Mouse (Mus musculus) kidney, adult 9 months (tissue): ENCODE data around the gene Stat3.
A peak's percentile ranks its signal among the peaks of the same experiment; 100 is the strongest.

Experiments
- DNase-seq: peaks from one replicate; pipeline ENCODE4 v3.0.0; 2022

Stat3 gene

GRCm38 (mm10) chr11:100850778-100851528 is 88.4 kb downstream of the Stat3 start:
- DNase-seq: peak; percentile 87

DNA sequence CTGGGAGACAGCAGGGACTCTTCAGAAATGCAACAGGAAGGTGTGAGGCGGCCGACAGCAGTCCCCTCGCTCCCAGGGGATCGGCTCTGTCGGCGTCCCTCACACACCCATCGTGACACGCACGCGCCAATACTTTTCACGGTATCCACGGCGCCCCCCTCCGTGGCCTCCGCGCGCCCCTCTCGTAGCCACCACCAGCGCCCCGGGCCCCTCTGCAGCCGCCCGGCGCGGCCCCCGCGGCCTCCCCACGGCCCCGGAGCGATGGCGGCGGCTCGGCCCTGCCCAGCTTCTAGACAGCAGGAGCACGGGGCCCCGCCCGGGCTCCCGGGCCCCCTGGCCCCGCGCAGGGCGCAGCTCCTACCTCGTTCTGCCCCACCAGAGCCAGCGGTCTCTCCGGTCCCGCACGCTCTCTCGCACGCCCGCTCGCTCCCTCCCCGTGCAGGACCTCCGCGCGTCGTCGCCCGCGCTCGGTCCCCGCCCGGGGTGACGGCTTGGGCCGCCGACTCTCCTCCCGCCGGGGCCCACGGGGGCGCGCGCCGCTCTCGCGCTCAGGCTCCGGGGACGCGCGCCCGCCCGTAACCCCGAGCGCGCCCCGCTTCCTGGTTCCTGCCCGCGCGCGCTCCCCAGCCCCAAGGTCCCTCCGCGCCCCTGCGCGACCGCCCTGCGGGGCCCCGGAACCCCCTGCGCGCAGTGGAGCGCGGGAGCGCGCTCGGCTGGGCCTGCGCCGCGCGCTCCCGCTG is 89.1 kb downstream of the Stat3 start, which contains the start of gene Stat5b:
Gene Stat5b, minus strand, starts transcription at position 687 of the 740 bp plus-strand sequence.
- DNase-seq: peak; percentile 79

GRCm38 (mm10) chr11:100849456-100850037 is 89.8 kb downstream of the Stat3 start:
- no peak for DNase-seq

DNA sequence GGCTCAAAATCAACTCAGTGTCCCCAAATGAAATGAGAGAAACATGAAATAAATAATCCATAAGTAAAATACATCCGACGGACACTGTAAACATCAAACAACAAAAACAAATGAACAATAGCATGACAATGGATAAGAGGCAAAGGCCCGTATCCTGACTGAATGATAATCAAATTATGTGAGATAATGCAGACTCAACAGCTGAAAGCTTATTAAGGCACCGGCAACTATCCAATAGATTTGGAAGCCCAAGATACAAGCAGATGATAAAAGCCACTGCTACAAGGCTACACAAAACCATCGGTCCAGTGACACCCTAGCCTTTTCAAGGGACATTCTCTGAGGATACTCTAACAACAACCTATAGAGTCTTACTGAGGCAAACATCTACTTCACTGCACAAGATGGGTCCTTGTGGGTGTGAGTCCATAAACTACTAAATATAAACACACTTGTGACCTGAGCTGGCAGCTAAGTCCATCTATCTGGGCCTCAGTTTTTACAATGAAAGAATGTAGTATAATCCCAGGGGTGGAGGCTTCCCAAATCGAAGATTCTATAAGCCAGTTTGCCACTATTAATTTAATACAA is 90.5 kb downstream of the Stat3 start:
- DNase-seq: no peak

- no peak for DNase-seq
These were observed 91.3 kb downstream of the Stat3 start for GRCm38 (mm10) chr11:100848080-100848479.

- no peak for DNase-seq
These were observed 91.8 kb downstream of the Stat3 start for GRCm38 (mm10) chr11:100847572-100847971.

GRCm38 (mm10) chr11:100845793-100846192 is 93.5 kb downstream of the Stat3 start:
- DNase-seq: no peak

DNA sequence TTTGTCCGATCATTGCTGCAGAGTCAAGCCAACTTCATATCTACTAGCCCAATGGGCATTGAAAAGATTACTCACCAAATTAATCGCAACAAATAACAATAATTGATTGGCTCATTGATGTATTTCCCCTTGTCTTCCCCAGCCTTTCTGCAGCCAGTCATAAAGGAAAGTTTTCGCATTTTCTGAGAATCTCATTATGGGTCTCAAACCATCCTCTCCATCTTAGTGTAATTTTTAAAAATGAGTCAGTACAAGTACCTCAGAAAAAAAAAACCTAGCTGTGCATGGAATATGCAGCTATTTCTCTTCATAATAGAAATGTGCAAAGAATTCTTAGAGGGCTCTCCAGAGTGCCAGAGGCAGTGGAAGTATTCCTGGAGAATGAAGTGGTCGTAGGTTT is 95.2 kb downstream of the Stat3 start:
- DNase-seq: no peak

GRCm38 (mm10) chr11:100843070-100843669 is 96.2 kb downstream of the Stat3 start:
- no peak for DNase-seq

- no peak for DNase-seq
These were observed 97.3 kb downstream of the Stat3 start for GRCm38 (mm10) chr11:100842025-100842424.

- DNase-seq: no peak
These were observed 98.5 kb downstream of the Stat3 start for GRCm38 (mm10) chr11:100840866-100841265.

DNA sequence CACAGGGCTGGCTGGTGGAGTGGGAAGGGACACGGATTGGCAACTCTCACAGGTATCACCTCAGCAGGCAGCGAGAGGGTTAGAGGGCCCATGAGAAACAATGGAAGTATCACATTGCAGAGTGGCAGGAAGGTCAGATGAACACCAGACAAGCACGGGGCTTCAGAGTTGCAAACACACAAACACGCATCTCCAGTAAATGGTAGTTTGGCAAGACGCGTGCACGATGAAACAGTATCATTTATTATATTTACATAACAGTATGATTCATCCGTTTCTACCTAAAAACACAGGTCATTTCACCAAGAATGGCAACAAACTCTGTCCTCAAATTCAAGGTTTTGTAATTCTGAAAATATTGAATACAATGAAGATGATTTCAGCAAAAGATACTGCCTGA is 99.8 kb downstream of the Stat3 start:
- DNase-seq: no peak

GRCm38 (mm10) chr11:100838894-100839293 is 100.4 kb downstream of the Stat3 start:
- DNase-seq: no peak

- no peak for DNase-seq
These were observed 102.2 kb downstream of the Stat3 start for GRCm38 (mm10) chr11:100836923-100837702.
